Mouse (Mus musculus): ENCODE data around the gene Tmem178b.

GRCm38 (mm10) chr6:40063899-40064298 lies 190.8 kb downstream of the Tmem178b start:
- TF ChIP-seq POLR2A (IDR thresholded peaks at IDR 0.05; ENCODE audit: low read depth, low read length) (no peak), CTCF (IDR thresholded peaks at IDR 0.05; ENCODE audit: extremely low read depth, insufficient read length, insufficient replicate concordance, low read depth, low read length) (no peak)

Data from small intestine, adult 2 months (tissue).